In genomic region chr7:19455186-19455585, GRCm38 (mm10) we compare ENCODE assay signal across 18 mouse cellular contexts. TPM values are rescaled to one million over a fixed set of nuclear protein-coding genes. Genes with fewer than 3 reads are reported as not detected.
DNase-seq lines count a peak whose midpoint lies in the region.
"Had no signal": no experiment of that assay in that cellular context is flagged by ENCODE, and none has a peak within 500 bp of the region (broad histone marks: within the 10 kb centered on the region; RNA-seq: fewer than 3 reads in every experiment).

No protein-coding gene starts in this region.

- peak; percentile 23 for DNase-seq in adrenal gland, postnatal 14 days
- no peak for DNase-seq in adrenal gland, postnatal 25 days
- peak; percentile 22 for DNase-seq in ovary, adult 18-20 months (ENCODE audit: low spot score)
- DNase-seq in ovary, postnatal 14 days (ENCODE audit: low spot score), result no peak
- peak; percentile 76 for DNase-seq in ES-CJ7 (ENCODE audit: low read depth, low spot score)
- peak; percentile 57 for DNase-seq in R1 (ENCODE audit: low read depth, low spot score)
- no peak for DNase-seq in lung, adult 18-20 months
- no peak for DNase-seq in hindbrain, embryonic 10.5 days (ENCODE audit: low spot score)
- DNase-seq: adrenal gland, adult 2 months; adrenal gland, adult 8-10 months; B cell, adult 2 months; cerebellum, adult 11 months; cerebellum, adult 8-10 months had no signal

- H3K27me3 ChIP-seq in hindbrain, embryonic 10.5 days (ENCODE audit: insufficient read depth, poor library complexity, severe bottlenecking), result no peaks in the 10 kb centered on the region
- H3K27me3 ChIP-seq: Patski had no signal

- no peak overlapping the region for H3K4me3 ChIP-seq in hindbrain, embryonic 10.5 days

- H3K9me3 ChIP-seq in hindbrain, embryonic 10.5 days, result peaks cover 11% of the 10 kb centered on the region; the same call in 1 of the 2 replicates
- H3K9me3 ChIP-seq: G1E had no signal

- peaks cover 57% of the 10 kb centered on the region for H3K36me3 ChIP-seq in hindbrain, embryonic 10.5 days

- peaks cover 35% of the 10 kb centered on the region for H3K4me1 ChIP-seq in hindbrain, embryonic 10.5 days (replicated peaks)

- WGBS in hindbrain, embryonic 10.5 days, result 91% methylated on average over 4 of the region's 4 CpGs

- H3K27ac ChIP-seq in hindbrain, embryonic 10.5 days, result no peak overlapping the region

RNA-seq across cellular contexts. Expression of gene Mark4, which starts 3.4 kb away (rescaled TPM):
- total RNA-seq in adrenal gland, postnatal 14 days (2021), result 45.1 and 45.2 TPM in 2 replicates
- total RNA-seq in adrenal gland, postnatal 25 days (2021), result 56.0 and 69.2 TPM in 2 replicates
- 9.3 and 13.6 TPM in 2 replicates for polyA plus RNA-seq in hindbrain, embryonic 10.5 days (2016; fragmentation: Nextera tagmentation; extraction: Ambion mirVana)

RNA-seq across cellular contexts. Expression of gene Exoc3l2, which starts 7.9 kb away (rescaled TPM):
- total RNA-seq in adrenal gland, postnatal 14 days (2021), result 21.8 and 22.0 TPM in 2 replicates
- 31.9 and 38.0 TPM in 2 replicates for total RNA-seq in adrenal gland, postnatal 25 days (2021)
- polyA plus RNA-seq in hindbrain, embryonic 10.5 days (2016; fragmentation: Nextera tagmentation; extraction: Ambion mirVana), result 0.39 and 0.80 TPM in 2 replicates
- total RNA-seq: G1E had no signal
- polyA plus RNA-seq: activated CD4-positive, CD25-positive, alpha-beta regulatory T cell, adult 4 months; CD4-positive, CD25-positive, alpha-beta regulatory T cell, adult 4 months; Patski had no signal

RNA-seq across cellular contexts. Expression of gene Ckm, which starts 50.6 kb away (rescaled TPM):
- total RNA-seq in adrenal gland, postnatal 14 days (2021), result 0.74 and 0.79 TPM in 2 replicates
- total RNA-seq in adrenal gland, postnatal 25 days (2021), result 1.1 TPM in 1 of 2 replicates, not detected in the other
- not detected in 2 replicates for polyA plus RNA-seq in hindbrain, embryonic 10.5 days (2016; fragmentation: Nextera tagmentation; extraction: Ambion mirVana)
- total RNA-seq: adrenal gland, adult 2 months; adrenal gland, adult 8-10 months; MEL had no signal
- polyA plus RNA-seq: CD4-positive, CD25-positive, alpha-beta regulatory T cell, adult 4 months; G1E; Patski had no signal

RNA-seq across cellular contexts. Expression of gene Klc3, which starts 51.3 kb away (rescaled TPM):
- total RNA-seq in adrenal gland, postnatal 14 days (2021), result 1.3 and 2.7 TPM in 2 replicates
- total RNA-seq in adrenal gland, postnatal 25 days (2021), result 1.9 and 2.9 TPM in 2 replicates
- polyA plus RNA-seq in hindbrain, embryonic 10.5 days (2016; fragmentation: Nextera tagmentation; extraction: Ambion mirVana), result 2.9 and 7.1 TPM in 2 replicates

RNA-seq across cellular contexts. Expression of gene Bloc1s3, which starts 53.0 kb away (rescaled TPM):
- 6.7 and 8.6 TPM in 2 replicates for total RNA-seq in adrenal gland, postnatal 14 days (2021)
- total RNA-seq in adrenal gland, postnatal 25 days (2021), result 13.0 and 15.9 TPM in 2 replicates
- 2.4 and 3.8 TPM in 2 replicates for polyA plus RNA-seq in hindbrain, embryonic 10.5 days (2016; fragmentation: Nextera tagmentation; extraction: Ambion mirVana)

Comparison
In these comparisons a context has a peak if more than half of its experiments do, and no peak if none do; other contexts are left out.
1. DNase-seq: peak in adrenal gland, postnatal 14 days (single experiment), ovary, adult 18-20 months (single experiment), ES-CJ7 (single experiment) and R1 (single experiment); none in adrenal gland, postnatal 25 days (single experiment), ovary, postnatal 14 days (single experiment), lung, adult 18-20 months (0 of 2) and hindbrain, embryonic 10.5 days (single experiment).